Mouse (Mus musculus): ENCODE data around the gene Fscn1.

- TF ChIP-seq GATA1 (IDR thresholded peaks at IDR 0.05; ENCODE audit: borderline replicate concordance, low read length) (no peak), FLI1 (IDR thresholded peaks at IDR 0.05; ENCODE audit: low read length) (no peak)
Observed at GRCm38 (mm10) chr5:142998171-142998570, 38.0 kb downstream of the Fscn1 start.

Measured in megakaryocyte, embryonic 14.5 days (primary cell).